Mouse (Mus musculus) spleen, adult 2 months (tissue): ENCODE results near the gene Tspan12. TPM values are rescaled to one million over a fixed set of nuclear protein-coding genes. Genes with fewer than 3 reads are reported as not detected.

ENCODE experiments used
- DNase-seq, 2 experiments: peaks; one replicate each; pipeline versions ENCODE4 v3.0.0 to v3.0.0-alpha.2; 2012 to 2021; ENCODE audit warnings: low spot score in 2 of 2, low read depth in 1 of 2
- H3K27ac ChIP-seq: fragments of 200-500 bp; 2 replicates; pipeline ENCODE4 v1.5.1; 2012; ENCODE audit warnings: low read length, inconsistent platforms; ENCODE audit not compliant: insufficient read depth
- H3K27me3 ChIP-seq: fragments of 200-500 bp; 2 replicates; pipeline ENCODE4 v1.6.1; 2012; ENCODE audit warnings: mild to moderate bottlenecking, moderate library complexity, low read length, inconsistent platforms; ENCODE audit not compliant: control insufficient read depth, insufficient read depth
- H3K36me3 ChIP-seq: fragments of 200-500 bp; 2 replicates; pipeline ENCODE4 v1.6.1; 2012; ENCODE audit warnings: mild to moderate bottlenecking, low read length, inconsistent platforms; ENCODE audit not compliant: control insufficient read depth, insufficient read depth
- H3K4me1 ChIP-seq: fragments of 200-500 bp; 2 replicates; pipeline ENCODE4 v1.6.1; 2011; ENCODE audit warnings: inconsistent platforms; ENCODE audit not compliant: control insufficient read depth, insufficient read depth, insufficient read length
- H3K4me3 ChIP-seq: fragments of 200-500 bp; 2 replicates; pipeline ENCODE4 v1.5.1; 2011; ENCODE audit warnings: mild to moderate bottlenecking, inconsistent platforms; ENCODE audit not compliant: insufficient read depth, insufficient read length; ENCODE audit errors: extremely low read depth
- CTCF ChIP-seq: fragments of 200-500 bp; IDR thresholded peaks from 2 replicates; pipeline ENCODE4 v1.5.1; 2011; ENCODE audit warnings: mild to moderate bottlenecking, inconsistent platforms; ENCODE audit not compliant: insufficient read depth, insufficient read length, insufficient replicate concordance; ENCODE audit errors: extremely low read depth
- POLR2A ChIP-seq: fragments of 200-500 bp; IDR thresholded peaks from 2 replicates; pipeline ENCODE4 v1.6.1; 2011; ENCODE audit warnings: low read depth, low read length, inconsistent platforms
- WGBS: fragments of 180-500 bp; shearing (Covaris S2); methylation state at CpG from one replicate; pipeline ENCODE4 v1.1.7; 2018; 5-methylcytosine and 5-hydroxymethylcytosine counted together
- polyA plus RNA-seq: library from polyadenylated mRNA; depleted of rRNA; stranded (reverse); fragments of >200 nt; gene quantifications from 2 replicates; pipeline ENCODE4 v1.2.3, GENCODE M21; 2012

Gene Tspan12
- polyA plus RNA-seq, 1 experiment: 1.4 TPM

DNA sequence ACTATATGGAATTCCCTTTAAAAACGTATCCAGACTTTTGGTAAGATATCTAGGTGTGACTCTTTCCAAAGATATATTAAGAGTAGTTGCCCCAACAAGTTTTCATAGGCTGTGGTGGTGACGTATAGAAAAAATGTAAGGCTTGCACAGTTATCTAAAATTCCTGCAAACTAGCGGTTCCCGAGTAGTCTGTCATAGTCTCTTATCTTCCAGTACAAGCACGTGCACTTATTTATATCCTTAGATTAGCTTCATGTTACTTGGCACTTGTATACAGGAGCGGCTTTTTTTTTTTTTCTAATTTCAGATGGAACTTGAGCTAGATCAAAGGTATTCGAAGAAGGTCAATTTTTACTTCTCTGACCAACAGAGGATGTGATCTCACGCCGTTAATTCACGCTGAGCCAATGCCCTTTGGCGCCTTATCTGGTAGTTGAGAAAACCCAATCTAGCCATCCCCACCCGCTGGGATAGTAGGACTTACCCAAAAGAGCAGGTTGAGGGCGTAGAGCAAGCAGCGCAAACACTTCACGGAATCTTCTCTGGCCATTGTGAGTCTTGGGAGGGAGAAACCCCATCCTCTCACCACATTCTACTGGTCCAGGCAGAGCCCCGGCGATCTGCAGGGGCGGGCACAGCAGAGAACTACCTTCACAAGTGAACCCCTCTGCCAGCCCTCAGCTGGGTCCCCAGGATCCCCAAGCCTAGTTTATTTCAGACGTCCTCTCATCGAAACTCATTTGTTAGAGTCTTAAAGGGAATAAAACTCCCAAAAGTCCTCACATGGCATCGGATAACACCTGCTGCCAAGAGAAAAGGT is 1.6 kb downstream of the Tspan12 start:
- Histone ChIP-seq H3K36me3 (no peaks in the 10 kb centered on the region), H3K4me1 (no peaks in the 10 kb centered on the region; the same call in 1 of the 2 replicates), H3K4me3 (peak overlapping the region; percentile 5; the same call in 1 of the 2 replicates), H3K27me3 (peaks cover 9% of the 10 kb centered on the region; the same call in 1 of the 2 replicates), H3K27ac (no peak overlapping the region)
- 48% methylated on average over 21 of the region's 21 CpGs for WGBS
- TF ChIP-seq CTCF (no peak), POLR2A (no peak)
- no peak for DNase-seq

DNA sequence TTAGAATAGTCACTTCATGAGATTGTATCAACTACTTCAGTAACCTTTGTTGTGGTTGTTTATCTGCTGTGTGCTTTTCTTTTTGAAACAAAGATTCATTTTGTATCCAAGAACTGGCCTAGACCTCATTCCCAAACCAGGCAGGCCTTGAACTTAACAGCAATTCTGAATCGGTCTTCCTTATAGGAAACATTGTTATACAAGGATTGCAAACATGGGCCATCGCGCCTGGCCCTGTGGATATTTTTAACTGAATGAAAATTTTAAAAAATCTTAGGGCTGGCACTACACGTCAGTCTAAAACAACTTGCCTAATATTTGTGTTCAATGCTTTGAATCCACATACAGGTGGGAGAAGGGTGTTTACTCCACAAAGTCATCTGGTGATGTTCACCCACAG is 3.5 kb downstream of the Tspan12 start:
- TF ChIP-seq CTCF: no peak
- no peak for TF ChIP-seq POLR2A
- Histone ChIP-seq H3K36me3 (no peaks in the 10 kb centered on the region), H3K4me3 (no peak overlapping the region), H3K4me1 (no peaks in the 10 kb centered on the region; the same call in 1 of the 2 replicates), H3K27me3 (peaks cover 9% of the 10 kb centered on the region; the same call in 1 of the 2 replicates), H3K27ac (no peak overlapping the region)
- 92% methylated on average over 4 of the region's 4 CpGs for WGBS
- DNase-seq: no peak

DNA sequence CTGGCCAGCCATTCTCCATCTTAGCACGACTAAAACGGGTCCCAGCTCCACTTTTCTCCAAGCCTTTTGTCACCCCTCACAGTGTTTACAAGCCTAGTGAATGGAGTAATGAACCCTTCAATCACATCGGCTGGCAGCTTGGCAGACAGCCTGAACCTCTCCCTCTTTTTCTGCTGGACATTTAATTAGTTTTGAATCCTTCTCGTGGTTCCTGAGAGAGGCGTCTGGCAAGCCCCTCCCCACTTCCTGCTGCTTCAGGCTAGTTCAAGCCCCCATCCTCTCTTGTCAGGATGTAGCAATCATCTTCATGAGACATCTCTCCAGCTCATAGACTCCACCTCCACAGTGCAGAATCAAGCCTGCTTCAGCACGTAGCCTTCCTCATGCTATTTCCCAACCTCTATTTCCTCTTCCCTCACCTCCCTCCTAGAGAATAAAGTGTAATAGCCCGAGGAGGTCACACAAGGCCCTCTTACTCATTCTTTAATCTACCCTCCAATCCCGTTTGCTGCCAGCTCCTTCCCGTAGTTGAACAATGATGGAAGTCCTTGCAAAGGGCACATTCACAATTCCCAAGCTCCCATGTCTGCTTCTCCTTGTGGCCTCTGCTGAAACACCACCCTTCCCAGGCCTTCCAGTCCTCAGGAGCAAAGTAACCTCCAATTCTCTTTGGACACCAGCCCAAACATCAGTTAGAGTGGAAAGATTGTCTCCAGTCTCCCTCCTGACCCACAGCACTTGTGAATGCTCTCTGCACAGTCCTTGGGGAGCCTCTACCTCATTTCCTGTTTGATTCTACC is 12.1 kb downstream of the Tspan12 start:
- no peak for TF ChIP-seq POLR2A
- TF ChIP-seq CTCF: no peak
- Histone ChIP-seq H3K4me3 (no peak overlapping the region), H3K27me3 (no peaks in the 10 kb centered on the region), H3K27ac (no peak overlapping the region), H3K36me3 (no peaks in the 10 kb centered on the region), H3K4me1 (no peaks in the 10 kb centered on the region)
- 46% methylated on average over 9 of the region's 9 CpGs for WGBS
- DNase-seq: no peak

DNA sequence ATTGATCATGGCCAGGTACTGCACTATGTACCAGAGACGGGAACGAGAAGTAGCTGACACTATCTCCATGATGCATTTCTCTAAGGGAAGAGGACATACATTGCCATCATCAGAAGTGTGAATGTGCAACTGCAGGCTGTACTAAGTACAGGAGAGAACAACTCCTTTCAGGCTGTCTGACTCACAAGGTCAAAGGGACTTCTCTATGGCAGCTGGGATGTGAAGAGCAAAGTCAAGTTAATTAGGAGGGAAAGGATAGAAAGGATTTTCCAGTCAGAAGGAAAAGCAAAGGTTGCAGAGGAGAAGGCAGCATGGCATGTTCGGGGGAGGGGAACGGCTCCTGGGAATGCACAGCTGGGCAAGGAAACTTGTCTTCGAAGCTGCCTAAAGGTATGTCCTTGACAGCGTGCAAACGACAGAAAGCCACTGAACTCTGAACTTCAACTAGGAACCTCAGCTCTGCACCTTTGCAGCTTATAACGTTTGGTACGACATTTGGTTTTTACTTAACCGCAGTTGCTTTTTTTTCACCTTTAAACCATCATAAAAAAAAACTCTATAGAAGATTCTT is 13.0 kb downstream of the Tspan12 start:
- H3K4me3 ChIP-seq: no peak overlapping the region
- no peak overlapping the region for H3K27ac ChIP-seq
- 90% methylated on average over 10 of the region's 10 CpGs for WGBS

DNA sequence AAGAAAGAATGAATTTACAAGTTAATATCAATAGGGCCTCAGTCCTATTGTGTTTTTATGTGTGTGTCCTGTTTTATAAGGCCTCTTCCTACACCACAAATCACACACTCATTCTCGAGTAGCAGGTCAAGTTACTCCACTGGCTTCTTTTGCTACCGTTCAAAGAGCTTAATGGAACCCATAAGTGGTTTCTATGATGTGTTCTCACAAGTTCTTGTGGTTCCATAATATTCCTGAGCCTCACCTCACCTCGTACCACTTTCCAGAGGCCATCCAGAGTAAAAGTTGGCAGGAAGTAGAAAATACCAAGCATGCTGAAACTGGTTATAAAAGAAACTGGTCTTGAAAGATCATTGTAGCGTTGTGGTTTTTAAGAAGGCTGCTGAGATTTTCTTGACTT is 18.8 kb downstream of the Tspan12 start:
- no peaks in the 10 kb centered on the region for H3K36me3 ChIP-seq
- no peaks in the 10 kb centered on the region for H3K27me3 ChIP-seq
- no peak for TF ChIP-seq CTCF
- TF ChIP-seq POLR2A: no peak
- 82% methylated on average over 4 of the region's 4 CpGs for WGBS
- no peak overlapping the region for H3K4me3 ChIP-seq
- H3K4me1 ChIP-seq: no peaks in the 10 kb centered on the region
- DNase-seq: no peak
- H3K27ac ChIP-seq: no peak overlapping the region

More for the DNA sequence above, 13.0 kb downstream of the Tspan12 start:
- Histone ChIP-seq H3K36me3 (no peaks in the 10 kb centered on the region), H3K27me3 (no peaks in the 10 kb centered on the region), H3K4me1 (no peaks in the 10 kb centered on the region)
- DNase-seq: no peak
- TF ChIP-seq POLR2A: no peak
- no peak for TF ChIP-seq CTCF

DNA sequence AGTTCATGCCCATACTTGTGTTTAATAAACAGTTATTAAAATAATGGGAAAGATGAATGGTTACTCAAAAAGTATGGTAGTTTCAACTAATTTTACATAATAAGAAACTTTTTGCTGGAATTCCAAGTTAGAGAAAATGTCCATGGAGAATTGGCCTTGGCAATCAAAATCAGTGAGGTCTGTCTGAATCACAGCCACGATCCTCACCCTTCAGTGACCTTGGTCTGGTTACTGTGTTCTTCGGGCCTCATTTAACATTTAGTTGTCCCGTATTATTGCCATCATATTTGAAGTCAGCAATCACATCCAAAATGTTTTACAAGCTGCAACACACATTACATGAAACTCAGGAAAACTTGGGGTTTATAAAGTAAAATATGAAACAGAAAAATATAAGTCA is 20.4 kb downstream of the Tspan12 start:
- H3K4me3 ChIP-seq: no peak overlapping the region
- no peak for TF ChIP-seq CTCF
- TF ChIP-seq POLR2A: no peak
- 88% methylated on average over 3 of the region's 3 CpGs for WGBS
- H3K4me1 ChIP-seq: no peaks in the 10 kb centered on the region
- DNase-seq: no peak
- no peak overlapping the region for H3K27ac ChIP-seq
- no peaks in the 10 kb centered on the region for H3K27me3 ChIP-seq
- H3K36me3 ChIP-seq: no peaks in the 10 kb centered on the region
